Mouse (Mus musculus) C2C12 (cell line): ENCODE measurements around the gene Slc12a1.

Experiments
- CEBPB ChIP-seq: IDR thresholded peaks from one replicate; pipeline ENCODE4 v1.6.1; 2011; ENCODE audit warnings: low read depth, mild to moderate bottlenecking, control low read depth, moderate library complexity
- CTCF ChIP-seq: IDR thresholded peaks from one replicate; pipeline ENCODE4 v1.5.1; 2011; ENCODE audit not compliant: control insufficient read depth, insufficient read depth, insufficient read length

DNA sequence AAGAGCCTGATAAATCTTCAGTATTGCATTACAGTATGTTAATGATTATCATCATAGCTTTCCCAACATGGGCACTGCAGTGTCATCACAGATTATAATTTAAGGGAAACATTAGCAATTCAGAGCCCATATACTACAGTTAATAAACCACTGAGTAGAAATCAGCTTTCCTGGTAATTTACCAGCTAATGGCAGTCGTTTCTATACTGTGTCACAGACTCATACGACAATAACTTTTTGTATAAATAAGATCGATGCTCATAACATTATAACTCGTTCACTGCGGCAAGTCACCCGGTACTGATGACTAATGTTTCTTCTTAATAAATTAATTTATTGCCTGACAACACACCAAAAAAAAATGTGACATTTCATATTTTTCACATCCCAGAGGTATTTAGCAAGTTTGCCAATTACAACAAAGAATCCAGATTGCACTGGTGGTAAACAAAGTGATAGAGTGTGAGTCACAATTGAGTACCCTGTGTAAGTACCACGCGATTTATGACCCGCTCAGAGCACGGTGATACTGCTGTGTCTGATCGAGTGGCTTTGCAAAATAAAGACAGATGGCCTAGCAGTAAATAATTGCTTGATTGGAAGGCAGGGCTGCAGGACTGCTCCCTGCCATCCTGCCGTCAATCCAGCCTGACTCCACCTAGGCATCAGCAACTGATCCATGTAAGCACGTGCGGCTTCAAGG lies 56.7 kb downstream of the Slc12a1 start:
- TF ChIP-seq CTCF = no peak
- TF ChIP-seq CEBPB = peak; percentile 65
